In the genomic region with DNA sequence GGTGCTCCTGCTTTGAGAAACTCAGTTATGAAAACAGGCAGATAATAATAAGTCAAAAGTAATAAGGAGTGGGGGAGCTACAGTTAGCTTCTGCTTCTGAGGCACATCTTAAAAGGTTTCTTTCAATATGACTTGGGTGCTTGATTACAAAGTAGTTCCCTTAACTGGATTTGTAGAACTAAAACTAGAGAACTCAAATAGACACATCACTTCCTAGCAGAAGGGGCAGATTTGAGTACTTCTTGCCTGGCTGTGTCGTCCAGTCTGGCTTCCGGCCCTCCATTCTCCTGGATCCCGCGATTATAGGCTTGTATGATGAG, we compare ENCODE assay signal across 9 mouse cellular contexts. TPM values are rescaled to one million over a fixed set of nuclear protein-coding genes. Genes with fewer than 3 reads are reported as not detected.
DNase-seq lines count a peak whose midpoint lies in the region; ATAC-seq and TF ChIP-seq lines count a peak whose summit lies in the region.
"Had no signal": no experiment of that assay in that cellular context is flagged by ENCODE, and none has a peak within 500 bp of the region (broad histone marks: within the 10 kb centered on the region; RNA-seq: fewer than 3 reads in every experiment).

No protein-coding gene starts in this region.

- peaks cover 5% of the 10 kb centered on the region for H3K27me3 ChIP-seq in heart, postnatal 0 days (ENCODE audit: control insufficient read depth, insufficient read depth, low read length)
- H3K27me3 ChIP-seq in embryonic facial prominence, embryonic 11.5 days (ENCODE audit: control insufficient read depth, insufficient read depth, low read length) = no peaks in the 10 kb centered on the region
- 0 out of 2 replicates have a peak, but pooled peaks cover 4% of the 10 kb centered on the region for H3K27me3 ChIP-seq in intestine, embryonic 16.5 days (replicated peaks; ENCODE audit: control insufficient read depth, insufficient read depth, low read length)
- H3K27me3 ChIP-seq in midbrain, postnatal 0 days (ENCODE audit: insufficient read depth, low read length) = no peaks in the 10 kb centered on the region

- ATAC-seq in heart, postnatal 0 days (ENCODE audit: insufficient read depth, low read depth) = no peak
- no peak for ATAC-seq in embryonic facial prominence, embryonic 11.5 days (replicated peaks; ENCODE audit: insufficient number of reproducible peaks, low FRiP score, low TSS enrichment, low read depth)
- ATAC-seq in intestine, embryonic 16.5 days = no peak
- ATAC-seq in midbrain, postnatal 0 days (ENCODE audit: low FRiP score) = no peak

- H3K4me1 ChIP-seq in heart, postnatal 0 days (ENCODE audit: control insufficient read depth, insufficient read depth) = peaks cover 5% of the 10 kb centered on the region; the same call in 1 of the 2 replicates
- H3K4me1 ChIP-seq in embryonic facial prominence, embryonic 11.5 days (ENCODE audit: control insufficient read depth, insufficient read depth, low read length) = no peaks in the 10 kb centered on the region
- H3K4me1 ChIP-seq in intestine, embryonic 16.5 days (ENCODE audit: control insufficient read depth, insufficient read depth, low read length) = peaks cover 9% of the 10 kb centered on the region
- H3K4me1 ChIP-seq in midbrain, postnatal 0 days (ENCODE audit: insufficient read depth, low read length) = 0 out of 2 replicates have a peak, but pooled peaks cover 3% of the 10 kb centered on the region

- H3K9me3 ChIP-seq in heart, postnatal 0 days (replicated peaks; ENCODE audit: control insufficient read depth, low read length) = no peaks in the 10 kb centered on the region
- no peaks in the 10 kb centered on the region for H3K9me3 ChIP-seq in embryonic facial prominence, embryonic 11.5 days (replicated peaks; ENCODE audit: control insufficient read depth, low read length)
- no peaks in the 10 kb centered on the region for H3K9me3 ChIP-seq in intestine, embryonic 16.5 days (ENCODE audit: control insufficient read depth, low read length)
- H3K9me3 ChIP-seq in midbrain, postnatal 0 days (ENCODE audit: low read length) = no peaks in the 10 kb centered on the region

- H3K4me3 ChIP-seq in heart, postnatal 0 days (ENCODE audit: low read depth, low read length) = peak overlapping the region; percentile 48
- no peak overlapping the region for H3K4me3 ChIP-seq in embryonic facial prominence, embryonic 11.5 days (ENCODE audit: low read depth, low read length)
- peak overlapping the region; percentile 58 for H3K4me3 ChIP-seq in intestine, embryonic 16.5 days (ENCODE audit: low read length)
- peak overlapping the region; percentile 71 for H3K4me3 ChIP-seq in midbrain, postnatal 0 days (ENCODE audit: low read depth, low read length)

- no peaks in the 10 kb centered on the region for H3K36me3 ChIP-seq in heart, postnatal 0 days (replicated peaks; ENCODE audit: control insufficient read depth, insufficient read depth, low read length)
- H3K36me3 ChIP-seq in embryonic facial prominence, embryonic 11.5 days (replicated peaks; ENCODE audit: control insufficient read depth, insufficient read depth, low read depth, low read length) = no peaks in the 10 kb centered on the region
- H3K36me3 ChIP-seq in intestine, embryonic 16.5 days (ENCODE audit: control insufficient read depth, insufficient read depth, low read length) = no peaks in the 10 kb centered on the region
- no peaks in the 10 kb centered on the region for H3K36me3 ChIP-seq in midbrain, postnatal 0 days (ENCODE audit: insufficient read depth, low read length)

- no peak overlapping the region for H3K9ac ChIP-seq in heart, postnatal 0 days (replicated peaks; ENCODE audit: low read depth, low read length)
- H3K9ac ChIP-seq in embryonic facial prominence, embryonic 11.5 days (replicated peaks; ENCODE audit: low read length) = no peak overlapping the region
- peak overlapping the region; percentile 67 for H3K9ac ChIP-seq in intestine, embryonic 16.5 days (ENCODE audit: low read depth, low read length)
- peak overlapping the region; percentile 74; the same call in 1 of the 2 replicates for H3K9ac ChIP-seq in midbrain, postnatal 0 days (replicated peaks; ENCODE audit: low read length, poor library complexity, severe bottlenecking)

- no peak for TF ChIP-seq EP300 in heart, postnatal 0 days (IDR thresholded peaks at IDR 0.05; ENCODE audit: low read depth)

- TF ChIP-seq CTCF in heart, postnatal 0 days (IDR thresholded peaks at IDR 0.05; ENCODE audit: low read depth) = no peak
- TF ChIP-seq CTCF in midbrain, postnatal 0 days (IDR thresholded peaks at IDR 0.05) = no peak

- DNase-seq in heart, postnatal 0 days (ENCODE audit: low spot score) = no peak
- no peak for DNase-seq in heart, adult 11 months
- no peak for DNase-seq in embryonic facial prominence, embryonic 11.5 days (ENCODE audit: low spot score)
- no peak for DNase-seq in midbrain, postnatal 0 days (ENCODE audit: low spot score)
- no peak for DNase-seq in MN1 (ENCODE audit: low spot score)
- no peak for DNase-seq in thymus, adult 18-20 months
- DNase-seq in kidney, postnatal 14 days = no peak

- WGBS in heart, postnatal 0 days = 78% methylated on average over 4 of the region's 4 CpGs
- WGBS in embryonic facial prominence, embryonic 11.5 days = 79% methylated on average over 4 of the region's 4 CpGs
- 83% methylated on average over 4 of the region's 4 CpGs for WGBS in intestine, embryonic 16.5 days
- 75% methylated on average over 4 of the region's 4 CpGs for WGBS in midbrain, postnatal 0 days

- H3K4me2 ChIP-seq in heart, postnatal 0 days (ENCODE audit: low read depth, low read length) = peak overlapping the region; percentile 78
- peak overlapping the region; percentile 95 for H3K4me2 ChIP-seq in embryonic facial prominence, embryonic 11.5 days (ENCODE audit: low read depth, low read length)
- H3K4me2 ChIP-seq in intestine, embryonic 16.5 days (ENCODE audit: low read depth, low read length) = peak overlapping the region; percentile 97
- H3K4me2 ChIP-seq in midbrain, postnatal 0 days (ENCODE audit: low read depth, low read length, poor library complexity, severe bottlenecking) = peak overlapping the region; percentile 76

- H3K27ac ChIP-seq in heart, postnatal 0 days (ENCODE audit: low read depth) = no peak overlapping the region
- no peak overlapping the region for H3K27ac ChIP-seq in embryonic facial prominence, embryonic 11.5 days (replicated peaks; ENCODE audit: low read depth, low read length)
- no peak overlapping the region for H3K27ac ChIP-seq in intestine, embryonic 16.5 days (ENCODE audit: low read length)
- H3K27ac ChIP-seq in midbrain, postnatal 0 days (ENCODE audit: low read depth, low read length) = no peak overlapping the region
- H3K27ac ChIP-seq: heart, adult 2 months had no signal

RNA-seq across cellular contexts. Expression of a gene that starts 0.5 kb away (rescaled TPM):
- total RNA-seq in heart, postnatal 0 days (2014; rRNA removed; ENCODE audit: low replicate concordance) = 3.7 and 3.8 TPM in 2 replicates
- 6.0 and 6.8 TPM in 2 replicates for polyA plus RNA-seq in heart, postnatal 0 days (2015; fragmentation: Nextera tagmentation; extraction: Ambion mirVana)
- 10.4 and 12.2 TPM in 2 replicates for polyA plus RNA-seq in embryonic facial prominence, embryonic 11.5 days (2014; fragmentation: Nextera tagmentation; extraction: Ambion mirVana)
- 22.3 and 22.8 TPM in 2 replicates for polyA plus RNA-seq in intestine, embryonic 16.5 days (2015; fragmentation: Nextera tagmentation; extraction: Ambion mirVana)
- total RNA-seq in midbrain, postnatal 0 days (2014; rRNA removed) = 44.9 and 55.5 TPM in 2 replicates
- 68.4 and 72.1 TPM in 2 replicates for polyA plus RNA-seq in midbrain, postnatal 0 days (2015; fragmentation: Nextera tagmentation; extraction: Ambion mirVana)

RNA-seq across cellular contexts. Expression of a gene that starts 25.2 kb away (rescaled TPM):
- 2.5 TPM in 1 of 2 replicates, not detected in the other for total RNA-seq in heart, postnatal 0 days (2014; rRNA removed; ENCODE audit: low replicate concordance)
- polyA plus RNA-seq in heart, postnatal 0 days (2015; fragmentation: Nextera tagmentation; extraction: Ambion mirVana) = 0.16 TPM in 1 of 2 replicates, not detected in the other
- polyA plus RNA-seq in embryonic facial prominence, embryonic 11.5 days (2014; fragmentation: Nextera tagmentation; extraction: Ambion mirVana) = not detected in 2 replicates
- 8.7 and 10.1 TPM in 2 replicates for polyA plus RNA-seq in intestine, embryonic 16.5 days (2015; fragmentation: Nextera tagmentation; extraction: Ambion mirVana)
- 1.0 TPM in 1 of 2 replicates, not detected in the other for total RNA-seq in midbrain, postnatal 0 days (2014; rRNA removed)
- polyA plus RNA-seq in midbrain, postnatal 0 days (2015; fragmentation: Nextera tagmentation; extraction: Ambion mirVana) = 0.47 and 1.0 TPM in 2 replicates
- polyA plus RNA-seq: heart, adult 2 months had no signal

Comparison
In these comparisons a context has a peak if more than half of its experiments do, and no peak if none do; other contexts are left out.
1. H3K9ac ChIP-seq: peak in intestine, embryonic 16.5 days (single experiment) and midbrain, postnatal 0 days (single experiment); none in heart, postnatal 0 days (single experiment) and embryonic facial prominence, embryonic 11.5 days (single experiment).
2. Peak in every context shown above with its lines, with median percentiles within 50 percentile points of each other: H3K4me2 ChIP-seq.